Mouse (Mus musculus): ENCODE results near the gene Hspa1b. TPM values are rescaled to one million over a fixed set of nuclear protein-coding genes. Genes with fewer than 3 reads are reported as not detected.
"Not testable (repeated sequence)": the region's sequence is repeated elsewhere in the genome, so short reads cannot be mapped to it uniquely, and the experiment has no call there.

Hspa1b gene
- polyA plus RNA-seq, 1 experiment = 12.5 TPM

GRCm38 (mm10) chr17:34997142-34997483 lies 38.1 kb upstream of the Hspa1b start:
- no peak for DNase-seq (ENCODE audit: low read depth in 1 of 2, low spot score in 2 of 2)
- H3K4me3 ChIP-seq (ENCODE audit: extremely low read depth, insufficient read depth, insufficient read length) = peak overlapping the region; percentile 36
- 73% methylated on average over 5 of the region's 5 CpGs for WGBS
- H3K36me3 ChIP-seq (ENCODE audit: control insufficient read depth, insufficient read depth, low read length) = peaks cover 16% of the 10 kb centered on the region
- H3K27me3 ChIP-seq (ENCODE audit: control insufficient read depth, insufficient read depth, low read length) = no peaks in the 10 kb centered on the region
- no peaks in the 10 kb centered on the region; the same call in 1 of the 2 replicates for H3K4me1 ChIP-seq (ENCODE audit: control insufficient read depth, insufficient read depth, insufficient read length)
- TF ChIP-seq CTCF (IDR thresholded peaks at IDR 0.05; ENCODE audit: extremely low read depth, insufficient read depth, insufficient read length, insufficient replicate concordance) (no peak), POLR2A (IDR thresholded peaks at IDR 0.05; ENCODE audit: low read depth, low read length) (no peak)
- H3K27ac ChIP-seq (ENCODE audit: insufficient read depth, low read length) = no peak overlapping the region

GRCm38 (mm10) chr17:34996411-34997141 lies 37.5 kb upstream of the Hspa1b start:
- no peak for DNase-seq (ENCODE audit: low read depth in 1 of 2, low spot score in 2 of 2)
- Histone ChIP-seq H3K27me3 (ENCODE audit: control insufficient read depth, insufficient read depth, low read length) (no peaks in the 10 kb centered on the region), H3K36me3 (ENCODE audit: control insufficient read depth, insufficient read depth, low read length) (peaks cover 16% of the 10 kb centered on the region), H3K4me1 (ENCODE audit: control insufficient read depth, insufficient read depth, insufficient read length) (no peaks in the 10 kb centered on the region; the same call in 1 of the 2 replicates), H3K27ac (ENCODE audit: insufficient read depth, low read length) (no peak overlapping the region), H3K4me3 (ENCODE audit: extremely low read depth, insufficient read depth, insufficient read length) (peak overlapping the region; percentile 32)
- 79% methylated on average over 14 of the region's 14 CpGs for WGBS
- TF ChIP-seq POLR2A (IDR thresholded peaks at IDR 0.05; ENCODE audit: low read depth, low read length) (no peak), CTCF (IDR thresholded peaks at IDR 0.05; ENCODE audit: extremely low read depth, insufficient read depth, insufficient read length, insufficient replicate concordance) (no peak)

GRCm38 (mm10) chr17:34995927-34996326 lies 36.9 kb upstream of the Hspa1b start:
- Histone ChIP-seq H3K36me3 (ENCODE audit: control insufficient read depth, insufficient read depth, low read length) (peaks cover 16% of the 10 kb centered on the region), H3K27ac (ENCODE audit: insufficient read depth, low read length) (0 out of 2 replicates have a peak overlapping the region, but pooled peaks have one; percentile 20)
- not testable (repeated sequence) for DNase-seq (ENCODE audit: low read depth in 1 of 2, low spot score in 2 of 2); H3K4me1 ChIP-seq (ENCODE audit: control insufficient read depth, insufficient read depth, insufficient read length); H3K4me3 ChIP-seq (ENCODE audit: extremely low read depth, insufficient read depth, insufficient read length); H3K27me3 ChIP-seq (ENCODE audit: control insufficient read depth, insufficient read depth, low read length)
- 64% methylated on average over 4 of the region's 4 CpGs for WGBS

GRCm38 (mm10) chr17:34995192-34995591 lies 36.2 kb upstream of the Hspa1b start:
- not testable (repeated sequence) for H3K4me3 ChIP-seq (ENCODE audit: extremely low read depth, insufficient read depth, insufficient read length); H3K4me1 ChIP-seq (ENCODE audit: control insufficient read depth, insufficient read depth, insufficient read length); H3K27me3 ChIP-seq (ENCODE audit: control insufficient read depth, insufficient read depth, low read length); H3K27ac ChIP-seq (ENCODE audit: insufficient read depth, low read length); DNase-seq (ENCODE audit: low read depth in 1 of 2, low spot score in 2 of 2)
- peaks cover 16% of the 10 kb centered on the region for H3K36me3 ChIP-seq (ENCODE audit: control insufficient read depth, insufficient read depth, low read length)
- 78% methylated on average over 4 of the region's 4 CpGs for WGBS

- Histone ChIP-seq H3K27me3 (ENCODE audit: control insufficient read depth, insufficient read depth, low read length) (no peaks in the 10 kb centered on the region), H3K27ac (ENCODE audit: insufficient read depth, low read length) (no peak overlapping the region), H3K4me1 (ENCODE audit: control insufficient read depth, insufficient read depth, insufficient read length) (no peaks in the 10 kb centered on the region; the same call in 1 of the 2 replicates), H3K36me3 (ENCODE audit: control insufficient read depth, insufficient read depth, low read length) (peaks cover 16% of the 10 kb centered on the region), H3K4me3 (ENCODE audit: extremely low read depth, insufficient read depth, insufficient read length) (no peak overlapping the region)
- no peak for DNase-seq (ENCODE audit: low read depth in 1 of 2, low spot score in 2 of 2)
- TF ChIP-seq POLR2A (IDR thresholded peaks at IDR 0.05; ENCODE audit: low read depth, low read length) (no peak), CTCF (IDR thresholded peaks at IDR 0.05; ENCODE audit: extremely low read depth, insufficient read depth, insufficient read length, insufficient replicate concordance) (no peak)
These were observed 35.7 kb upstream of the Hspa1b start for GRCm38 (mm10) chr17:34994751-34995150.

GRCm38 (mm10) chr17:34984218-34984617 lies 25.2 kb upstream of the Hspa1b start:
- Histone ChIP-seq H3K27ac (ENCODE audit: insufficient read depth, low read length) (no peak overlapping the region), H3K4me1 (ENCODE audit: control insufficient read depth, insufficient read depth, insufficient read length) (peaks cover 4% of the 10 kb centered on the region; the same call in 1 of the 2 replicates), H3K27me3 (ENCODE audit: control insufficient read depth, insufficient read depth, low read length) (no peaks in the 10 kb centered on the region), H3K4me3 (ENCODE audit: extremely low read depth, insufficient read depth, insufficient read length) (no peak overlapping the region), H3K36me3 (ENCODE audit: control insufficient read depth, insufficient read depth, low read length) (peaks cover 7% of the 10 kb centered on the region; the same call in 1 of the 2 replicates)
- TF ChIP-seq POLR2A (IDR thresholded peaks at IDR 0.05; ENCODE audit: low read depth, low read length) (no peak), CTCF (IDR thresholded peaks at IDR 0.05; ENCODE audit: extremely low read depth, insufficient read depth, insufficient read length, insufficient replicate concordance) (peak; percentile 12; the same call in 1 of the 2 replicates)
- WGBS = 82% methylated on average over 2 of the region's 2 CpGs
- DNase-seq (ENCODE audit: low read depth in 1 of 2, low spot score in 2 of 2) = no peak

- Histone ChIP-seq H3K36me3 (ENCODE audit: control insufficient read depth, insufficient read depth, low read length) (peaks cover 7% of the 10 kb centered on the region; the same call in 1 of the 2 replicates), H3K27ac (ENCODE audit: insufficient read depth, low read length) (peak overlapping the region; percentile 99; the same call in 1 of the 2 replicates), H3K27me3 (ENCODE audit: control insufficient read depth, insufficient read depth, low read length) (no peaks in the 10 kb centered on the region), H3K4me3 (ENCODE audit: extremely low read depth, insufficient read depth, insufficient read length) (peak overlapping the region; percentile 99), H3K4me1 (ENCODE audit: control insufficient read depth, insufficient read depth, insufficient read length) (peaks cover 4% of the 10 kb centered on the region; the same call in 1 of the 2 replicates)
- TF ChIP-seq CTCF (IDR thresholded peaks at IDR 0.05; ENCODE audit: extremely low read depth, insufficient read depth, insufficient read length, insufficient replicate concordance) (no peak), POLR2A (IDR thresholded peaks at IDR 0.05; ENCODE audit: low read depth, low read length) (no peak)
- DNase-seq (ENCODE audit: low read depth in 1 of 2, low spot score in 2 of 2) = no peak
- WGBS = under 1% methylated on average over 15 of the region's 15 CpGs
These were observed 23.3 kb upstream of the Hspa1b start for GRCm38 (mm10) chr17:34982328-34982727.
